Mouse (Mus musculus) c-Kit-positive CD71-negative TER-119-negative erythroid progenitor cells, embryonic 14.5 days (primary cell): ENCODE measurements at regions not wholly inside any gene's neighbourhood (a gene's known extent, or its start where the extent isn't known, plus 50 kb on each side); places are given as distances from the start of the nearest gene placed in this dataset.
A peak's percentile ranks its signal among the peaks of the same experiment; 100 is the strongest.

ENCODE experiments used
- DNase-seq: peaks from one replicate; pipeline ENCODE4 v3.0.0-alpha.2; 2013; ENCODE audit warnings: low read depth

- no peak for DNase-seq
These were observed 329.2 kb upstream of the Nfe2l3 start for GRCm38 (mm10) chr6:51103236-51103635.

DNA sequence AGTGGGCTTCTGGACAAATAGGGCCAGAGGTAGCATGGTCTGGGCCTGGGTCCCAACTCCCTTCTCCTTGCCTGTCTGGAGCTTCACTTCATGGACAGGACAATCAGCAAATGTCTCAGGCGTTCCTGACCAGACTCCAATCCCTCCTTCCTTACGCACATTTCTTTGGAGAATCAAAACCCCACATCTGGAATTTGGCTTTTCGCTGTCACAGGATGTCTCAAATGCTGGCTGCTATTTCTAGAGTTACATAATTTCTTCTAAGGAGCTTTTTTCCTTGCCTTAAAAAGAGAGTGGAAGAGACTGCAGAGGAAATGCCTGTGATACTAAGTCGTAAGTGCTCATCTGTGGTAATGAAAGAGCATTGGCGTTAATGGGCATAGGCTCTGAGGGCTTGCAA, 328.1 kb upstream of the Nfe2l3 start:
- no peak for DNase-seq

- DNase-seq = no peak
These were observed 324.0 kb upstream of the Nfe2l3 start for GRCm38 (mm10) chr6:51108336-51108956.

DNA sequence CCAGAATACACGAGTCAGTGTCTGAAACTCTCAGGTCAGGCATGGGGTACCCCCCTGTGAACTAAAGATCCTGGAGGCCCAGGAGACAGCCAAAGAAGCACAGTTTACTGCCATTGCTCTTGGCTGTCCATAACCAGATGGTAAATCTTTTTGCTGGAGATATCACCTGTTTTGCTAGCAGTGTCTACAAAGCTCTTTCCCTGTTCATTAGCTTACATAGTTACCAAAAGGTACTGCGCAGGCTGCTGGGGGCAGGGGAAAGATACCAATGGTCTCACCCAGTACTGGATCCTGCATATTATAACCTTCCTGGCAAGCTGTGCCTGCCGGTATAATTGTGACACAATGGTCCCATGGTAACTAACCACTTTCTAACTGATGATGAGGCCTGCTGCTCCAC, 321.9 kb upstream of the Nfe2l3 start:
- no peak for DNase-seq

GRCm38 (mm10) chr6:51114604-51115333, 317.7 kb upstream of the Nfe2l3 start:
- DNase-seq = no peak

DNA sequence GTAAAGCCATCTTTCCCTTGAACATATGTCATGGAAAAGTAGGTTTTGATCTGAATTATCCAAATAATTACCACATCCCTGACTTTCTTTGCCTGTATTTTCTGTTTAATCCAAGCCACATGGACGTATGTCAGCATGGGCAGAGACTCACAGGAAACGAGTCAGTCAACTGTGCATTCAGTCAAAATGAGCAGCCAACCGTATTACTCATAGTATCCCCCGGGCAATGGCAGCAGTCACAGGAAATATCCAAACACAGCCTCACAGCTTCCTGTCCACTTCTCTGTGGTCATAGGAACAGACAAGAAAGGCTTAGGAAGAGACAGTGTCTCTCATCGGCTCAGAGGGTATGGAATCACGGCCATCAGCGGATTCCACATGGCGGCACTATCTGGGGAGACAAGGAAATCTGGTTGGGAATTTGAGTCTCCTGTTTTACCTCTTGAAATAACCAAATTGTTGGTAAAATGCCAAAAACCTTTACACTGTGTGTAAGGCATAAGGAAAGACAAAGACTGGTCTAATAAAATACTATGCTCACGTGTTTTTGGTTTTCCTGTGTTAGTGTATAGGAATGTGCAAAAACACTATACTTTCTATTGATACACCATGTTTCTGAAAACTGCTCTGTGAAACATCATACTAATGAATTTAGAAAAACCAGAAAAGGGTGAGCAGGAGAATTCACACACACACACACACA, 313.5 kb upstream of the Nfe2l3 start:
- DNase-seq = no peak

- no peak for DNase-seq
These were observed 312.7 kb upstream of the Nfe2l3 start for GRCm38 (mm10) chr6:51119691-51120302.

GRCm38 (mm10) chr6:51122941-51123340, 309.5 kb upstream of the Nfe2l3 start:
- DNase-seq = no peak

- DNase-seq = no peak
These were observed 304.6 kb upstream of the Nfe2l3 start for GRCm38 (mm10) chr6:51127851-51128250.

DNA sequence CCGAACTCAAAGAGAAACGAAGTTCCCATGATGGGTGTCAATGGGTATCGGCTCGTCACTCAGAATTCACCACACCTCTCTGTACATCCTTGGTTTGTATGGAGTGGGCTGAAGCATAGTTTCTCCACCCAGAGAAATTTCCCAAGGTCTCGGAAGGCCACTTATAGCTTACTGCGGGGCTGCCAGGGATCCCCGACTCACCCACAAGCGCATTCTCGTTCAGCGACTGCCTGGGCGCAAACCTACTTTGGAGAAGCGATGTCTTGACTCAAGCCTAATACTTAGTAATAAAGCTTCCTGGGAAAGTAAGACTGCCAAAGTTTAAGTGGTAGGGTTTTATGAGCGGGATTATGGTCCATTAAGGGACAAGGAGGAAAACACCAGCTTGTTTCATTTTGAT, 303.4 kb upstream of the Nfe2l3 start:
- no peak for DNase-seq

GRCm38 (mm10) chr6:51129591-51129990, 302.9 kb upstream of the Nfe2l3 start:
- DNase-seq = peak; percentile 37

- no peak for DNase-seq
These were observed 287.7 kb upstream of the Nfe2l3 start for GRCm38 (mm10) chr6:51144762-51145161.

- DNase-seq = no peak
These were observed 286.6 kb upstream of the Nfe2l3 start for GRCm38 (mm10) chr6:51145863-51146262.

GRCm38 (mm10) chr6:51148821-51149220, 283.6 kb upstream of the Nfe2l3 start:
- no peak for DNase-seq

DNA sequence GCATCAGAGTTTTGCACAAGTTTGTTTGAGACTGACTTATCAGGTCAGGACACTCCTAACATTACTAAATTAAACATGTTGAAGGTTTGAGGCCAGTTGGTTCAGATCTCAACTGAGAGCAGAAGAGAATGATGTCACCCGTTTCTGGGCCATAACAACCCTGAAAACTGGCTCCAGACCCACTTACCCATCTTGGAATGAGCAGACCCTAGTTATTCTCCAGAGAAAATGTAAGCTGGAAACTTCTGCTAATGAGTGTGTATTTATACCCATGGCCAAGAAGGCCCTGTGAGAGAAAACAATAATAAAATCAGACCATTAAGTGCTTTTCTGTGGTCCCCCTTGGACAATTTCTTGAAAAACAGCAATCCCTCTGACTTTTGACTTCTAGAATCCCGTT, 282.4 kb upstream of the Nfe2l3 start:
- DNase-seq = no peak

DNA sequence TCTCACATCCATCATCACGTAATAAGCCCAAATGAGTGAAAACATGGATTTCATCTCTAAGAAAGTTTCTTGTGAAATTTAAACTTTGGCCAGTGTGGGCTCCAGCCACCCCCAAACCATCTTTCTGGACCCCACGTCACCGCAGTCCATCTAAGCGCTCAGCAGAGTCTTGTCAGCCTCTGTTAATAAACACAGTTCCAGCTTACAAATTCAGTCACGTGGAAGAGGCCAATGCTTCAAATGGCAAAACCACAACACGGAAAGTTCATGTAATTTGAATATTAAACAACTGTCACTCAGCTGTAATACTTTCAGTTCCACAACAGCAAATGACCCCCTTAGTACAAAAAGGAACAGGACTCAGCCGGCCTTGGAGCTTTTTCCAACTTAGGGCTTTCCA, 282.0 kb upstream of the Nfe2l3 start:
- no peak for DNase-seq

- no peak for DNase-seq
These were observed 281.6 kb upstream of the Nfe2l3 start for GRCm38 (mm10) chr6:51150916-51151315.

DNA sequence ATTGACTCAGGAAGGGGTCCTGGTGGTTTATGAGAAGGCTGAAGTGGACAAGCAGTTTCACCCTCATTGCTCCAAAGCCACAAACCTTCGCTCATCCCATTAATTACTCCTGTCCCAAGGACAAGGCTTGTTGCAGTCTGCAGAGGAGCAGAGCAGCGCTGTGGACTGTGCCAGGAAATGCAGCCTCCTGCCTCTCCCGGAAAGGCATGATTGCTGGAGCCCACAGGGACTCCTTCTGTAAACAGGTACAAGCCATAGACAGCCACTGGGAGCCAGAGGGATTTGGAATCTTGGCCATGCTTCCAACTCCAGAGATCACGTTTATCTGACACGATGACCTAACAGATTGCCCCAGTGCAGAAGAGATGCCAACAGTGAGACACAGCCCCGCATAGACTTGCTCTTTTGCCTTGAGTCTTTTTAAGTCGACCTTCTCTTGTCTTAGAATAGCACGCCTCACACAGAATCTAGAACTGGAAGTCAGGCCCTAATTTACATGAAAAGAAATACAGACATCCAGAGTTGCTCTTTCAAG, 275.6 kb upstream of the Nfe2l3 start:
- no peak for DNase-seq

DNA sequence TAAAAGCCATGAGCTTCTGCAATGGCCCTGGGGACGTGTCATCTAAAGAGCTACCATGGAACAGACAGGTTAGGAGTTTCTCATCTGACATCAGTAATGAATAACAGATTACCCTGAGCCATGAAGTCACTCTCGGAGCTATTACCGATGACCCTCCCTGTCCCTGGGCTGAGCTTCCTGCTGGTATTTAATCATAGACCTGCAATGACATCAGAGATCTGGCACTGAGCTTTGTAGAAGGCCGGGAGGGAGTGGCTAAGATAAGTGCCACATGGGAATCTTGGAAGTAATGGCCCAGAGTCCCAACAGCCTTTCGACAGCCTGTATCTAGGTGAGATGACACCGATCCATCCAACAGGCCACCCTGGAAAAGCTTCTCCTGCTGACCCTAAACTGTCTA, 271.3 kb upstream of the Nfe2l3 start:
- DNase-seq = no peak

DNA sequence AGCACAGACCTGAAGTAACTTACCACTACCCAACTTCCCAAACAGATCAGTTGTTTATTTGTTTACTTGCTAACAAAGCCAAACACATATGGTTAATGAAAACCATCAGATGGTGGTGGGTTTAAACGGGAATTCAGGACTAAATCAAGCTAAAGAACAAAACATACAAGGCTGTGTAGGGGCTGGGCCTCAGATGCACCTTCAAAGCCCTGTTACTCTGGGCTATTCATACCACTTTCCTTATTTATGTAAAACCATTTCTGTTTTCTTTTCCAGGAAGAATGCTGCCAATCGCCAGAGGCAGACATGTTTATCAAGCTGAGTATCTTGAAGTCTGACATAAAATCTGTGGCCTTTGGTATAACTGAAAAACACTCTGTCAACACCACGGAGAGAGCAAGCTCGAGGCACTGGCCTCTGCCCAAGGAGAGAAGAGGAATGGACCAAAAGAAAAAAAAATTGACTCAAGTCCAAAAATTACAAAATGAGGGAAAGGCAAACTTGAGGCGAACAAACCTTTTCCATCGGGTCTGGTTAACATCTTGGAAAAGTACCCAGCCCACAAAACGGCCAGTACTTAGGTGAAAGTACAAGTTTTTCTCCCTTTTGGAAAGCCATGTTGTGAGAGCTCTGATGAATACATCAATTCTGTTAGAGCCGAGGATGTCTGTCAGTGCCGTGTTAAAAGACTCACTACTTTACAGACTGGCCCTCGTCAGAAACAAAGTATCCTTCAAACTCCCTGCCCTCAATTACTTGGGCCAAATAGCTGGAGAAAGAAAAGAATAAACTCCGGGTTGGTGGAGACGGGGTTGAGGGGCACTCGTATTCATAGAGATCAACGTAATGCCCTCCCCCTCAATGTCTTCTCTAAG, 270.0 kb upstream of the Nfe2l3 start:
- no peak for DNase-seq

DNA sequence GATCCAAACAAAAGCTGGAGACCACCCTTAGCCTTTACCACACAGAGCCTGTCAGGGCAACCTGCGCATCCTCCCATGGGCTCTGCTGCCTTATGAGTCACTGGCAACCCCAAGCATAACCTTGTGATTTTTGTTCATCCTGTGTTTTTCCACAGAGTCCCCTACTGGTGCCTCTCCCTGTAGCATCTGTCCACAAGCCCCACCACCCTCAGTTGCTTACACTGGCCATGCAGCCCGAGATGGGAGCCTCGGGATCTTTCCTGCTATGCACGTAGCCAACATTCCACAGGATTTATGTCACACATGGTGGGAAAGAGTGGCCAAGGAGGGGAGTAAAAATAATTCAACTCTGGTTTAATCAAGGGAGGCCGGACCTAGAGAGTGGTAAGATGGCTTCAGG, 269.2 kb upstream of the Nfe2l3 start:
- DNase-seq = no peak

DNA sequence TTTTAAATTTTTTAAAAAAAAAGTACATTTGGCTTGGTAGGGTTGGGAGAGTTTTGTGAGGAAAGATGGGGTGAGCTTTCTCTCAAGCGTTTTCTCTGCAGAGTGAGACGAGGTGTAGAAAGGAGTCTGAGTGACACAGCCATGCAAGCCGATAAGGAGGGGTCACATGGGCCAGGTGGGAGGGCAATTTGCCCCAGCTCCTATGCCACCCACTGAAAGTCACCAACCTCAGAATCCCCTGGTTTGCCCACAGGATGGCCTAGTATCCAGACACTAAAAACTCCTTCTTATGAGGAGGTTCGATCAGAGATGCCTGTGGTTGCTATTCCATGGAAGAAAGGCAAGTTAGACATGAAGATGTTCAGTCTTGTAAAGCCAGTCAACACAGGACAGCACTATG, 268.6 kb upstream of the Nfe2l3 start:
- DNase-seq = no peak
